Mouse (Mus musculus) ES-E14 (cell line): ENCODE data around the gene Sh2d6.

Experiments used
- ZC3H11A ChIP-seq: IDR thresholded peaks from 2 replicates; pipeline ENCODE4 v1.6.1; 2012; ENCODE audit warnings: low read depth, mild to moderate bottlenecking, inconsistent platforms, low read length, borderline replicate concordance
- ZNF384 ChIP-seq: IDR thresholded peaks from 2 replicates; pipeline ENCODE4 v1.6.1; 2012; ENCODE audit warnings: low read depth, low read length, inconsistent platforms

- TF ChIP-seq ZNF384 (no peak), ZC3H11A (no peak; the same call in 1 of the 2 replicates)
Observed at GRCm38 (mm10) chr6:72535165-72535564, 13.7 kb upstream of the Sh2d6 start.
